Mouse (Mus musculus) midbrain, embryonic 14.5 days (tissue): ENCODE data around the gene Cfap300. TPM values are rescaled to one million over a fixed set of nuclear protein-coding genes. Genes with fewer than 3 reads are reported as not detected.

Source experiments
- ATAC-seq: fragments of 200-750 bp; cut with Nextera tagmentation; 2 replicates; pipeline ENCODE4 v1.8.0; 2017; ENCODE audit warnings: moderate number of reproducible peaks, moderate library complexity; ENCODE audit not compliant: low FRiP score, low TSS enrichment
- DNase-seq: peaks from one replicate; pipeline ENCODE4 v3.0.0-alpha.2; 2015
- H3K27ac ChIP-seq: fragments of 300-500 bp; sonication (generic); replicated peaks from 2 replicates; pipeline ENCODE4 v1.5.1; 2014; ENCODE audit warnings: mild to moderate bottlenecking, low read depth, low read length, moderate library complexity
- H3K27me3 ChIP-seq: fragments of 300-500 bp; sonication (generic); 2 replicates; pipeline ENCODE4 v1.6.1; 2014; ENCODE audit warnings: low read length, control low read depth, mixed read lengths; ENCODE audit not compliant: control insufficient read depth, insufficient read depth
- H3K36me3 ChIP-seq: fragments of 300-500 bp; sonication (generic); 2 replicates; pipeline ENCODE4 v1.6.1; 2014; ENCODE audit warnings: low read length, control low read depth; ENCODE audit not compliant: control insufficient read depth, insufficient read depth
- H3K4me1 ChIP-seq: fragments of 300-500 bp; sonication (generic); 2 replicates; pipeline ENCODE4 v1.6.1; 2014; ENCODE audit warnings: mild to moderate bottlenecking, antibody characterized with exemption, low read length, control low read depth; ENCODE audit not compliant: control insufficient read depth, insufficient read depth
- H3K4me2 ChIP-seq: fragments of 300-500 bp; sonication (generic); 2 replicates; pipeline ENCODE4 v1.6.1; 2014; ENCODE audit warnings: mild to moderate bottlenecking, low read length, moderate library complexity
- H3K4me3 ChIP-seq: fragments of 300-500 bp; sonication (generic); replicated peaks from 2 replicates; pipeline ENCODE4 v1.5.1; 2014; ENCODE audit warnings: low read depth, low read length
- H3K9ac ChIP-seq: fragments of 300-500 bp; sonication (generic); replicated peaks from 2 replicates; pipeline ENCODE4 v1.6.1; 2014; ENCODE audit warnings: mild to moderate bottlenecking, low read length, moderate library complexity
- H3K9me3 ChIP-seq: fragments of 300-500 bp; sonication (generic); 2 replicates; pipeline ENCODE4 v1.6.1; 2016; ENCODE audit warnings: low read length, control low read depth, mixed read lengths; ENCODE audit not compliant: control insufficient read depth
- WGBS: fragments of 180-500 bp; shearing (Covaris S2); extraction: QIAGEN DNeasy Blood & Tissue Kit; methylation state at CpG from one replicate; pipeline ENCODE4 v1.1.7; 2014; 5-methylcytosine and 5-hydroxymethylcytosine counted together
- polyA plus RNA-seq: library from polyadenylated mRNA; unstranded; fragments of >200 nt; fragmentation: Nextera tagmentation; extraction: Ambion mirVana; gene quantifications from 2 replicates; pipeline ENCODE4 v1.2.1, GENCODE M21; 2014

Cfap300 gene
- polyA plus RNA-seq, 1 experiment from 2014 or later, result 18.2 TPM

DNA sequence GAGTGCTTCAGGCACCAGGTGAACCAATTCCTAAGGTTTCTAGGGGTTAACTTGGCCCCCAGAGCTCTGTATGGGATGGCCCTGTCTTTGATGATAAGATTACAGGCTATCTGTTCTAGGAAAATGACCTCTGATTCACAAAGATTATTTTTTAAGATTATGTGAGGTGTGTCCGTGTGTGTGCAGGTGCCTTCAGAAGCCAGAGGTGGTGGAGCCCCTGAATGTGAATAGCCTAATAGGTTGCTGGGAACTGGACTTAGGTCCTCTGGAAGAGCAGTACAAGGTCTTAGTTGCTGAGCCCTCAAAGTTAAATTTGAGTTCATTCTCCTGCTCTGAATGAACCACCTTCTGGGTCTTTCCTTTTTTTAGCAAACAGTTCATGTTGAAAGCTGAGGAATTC, 8.5 kb downstream of the Cfap300 start:
- H3K9ac ChIP-seq, result no peak overlapping the region
- ATAC-seq, result no peak
- WGBS, result 84% methylated on average over 1 of the region's 1 CpGs

DNA sequence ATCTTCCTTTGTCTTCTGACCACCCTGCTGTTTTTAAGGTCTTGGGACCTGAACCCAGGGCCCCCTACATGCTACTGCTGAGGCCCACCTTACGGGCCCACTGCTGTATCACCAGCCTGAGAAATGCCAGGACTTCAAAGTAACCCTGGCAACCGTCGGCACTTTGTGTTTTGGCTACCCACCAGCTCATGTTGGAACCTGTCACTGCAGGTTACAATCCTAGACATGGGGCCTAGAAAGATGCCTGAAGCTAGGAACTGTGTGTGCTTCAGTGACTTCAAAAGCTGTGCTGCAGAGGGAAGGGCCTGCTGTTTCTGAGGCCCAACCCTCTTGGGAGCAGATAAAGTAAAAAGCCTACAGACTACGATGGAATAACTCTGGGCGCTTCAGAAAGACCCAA, 9.8 kb downstream of the Cfap300 start:
- no peak overlapping the region for H3K27ac ChIP-seq
- H3K36me3 ChIP-seq, result no peaks in the 10 kb centered on the region
- WGBS, result 79% methylated on average over 5 of the region's 5 CpGs
- DNase-seq (no peak), ATAC-seq (no peak)
- H3K9ac ChIP-seq, result no peak overlapping the region
- H3K4me1 ChIP-seq, result no peaks in the 10 kb centered on the region
- no peaks in the 10 kb centered on the region for H3K9me3 ChIP-seq
- no peak overlapping the region for H3K4me2 ChIP-seq
- H3K4me3 ChIP-seq, result no peak overlapping the region
- H3K27me3 ChIP-seq, result no peaks in the 10 kb centered on the region

More for the DNA sequence above, 8.5 kb downstream of the Cfap300 start:
- Histone ChIP-seq H3K27ac (no peak overlapping the region), H3K27me3 (no peaks in the 10 kb centered on the region), H3K4me3 (no peak overlapping the region), H3K9me3 (no peaks in the 10 kb centered on the region), H3K4me1 (no peaks in the 10 kb centered on the region), H3K4me2 (no peak overlapping the region), H3K36me3 (no peaks in the 10 kb centered on the region)
- DNase-seq, result no peak

GRCm38 (mm10) chr9:8018609-8019008, 24.0 kb downstream of the Cfap300 start:
- H3K9ac ChIP-seq, result no peak overlapping the region
- WGBS, result 91% methylated on average over 5 of the region's 5 CpGs
- ATAC-seq, result no peak

DNA sequence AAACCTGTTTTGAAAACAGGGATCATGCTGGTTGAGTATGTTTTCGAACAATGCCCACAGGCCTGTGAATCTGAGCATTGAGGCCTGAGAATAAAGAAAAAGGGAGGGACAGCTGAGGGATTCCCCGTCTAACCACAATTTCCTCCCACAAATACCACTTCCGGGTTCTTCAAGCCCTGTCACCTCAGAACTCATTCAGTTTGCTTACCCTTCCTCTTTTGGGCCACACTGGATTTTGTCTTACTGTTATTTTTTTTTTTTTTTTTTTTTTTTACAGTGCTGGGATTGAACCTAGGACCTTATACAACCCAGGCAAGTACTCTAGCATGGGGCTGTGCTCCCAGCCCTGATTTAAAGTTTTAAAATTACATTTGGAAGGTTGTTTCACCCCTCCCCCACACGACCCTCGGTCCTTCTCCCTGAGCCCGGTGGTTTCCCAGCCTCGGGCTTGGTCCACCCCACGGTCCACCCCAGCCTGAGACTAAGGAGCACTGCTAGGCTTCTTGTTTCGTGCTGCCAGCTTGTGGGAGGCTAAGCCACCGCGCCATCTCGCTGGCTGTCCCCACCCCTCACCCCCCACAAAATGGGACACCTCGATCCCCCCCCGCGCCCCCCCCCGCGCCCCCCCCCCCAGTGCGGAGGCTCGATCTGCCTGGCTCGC, 25.2 kb downstream of the Cfap300 start:
- H3K9me3 ChIP-seq, result no peaks in the 10 kb centered on the region
- no peak overlapping the region for H3K4me3 ChIP-seq
- H3K27ac ChIP-seq, result no peak overlapping the region

More at GRCm38 (mm10) chr9:8018609-8019008, 24.0 kb downstream of the Cfap300 start:
- no peaks in the 10 kb centered on the region for H3K9me3 ChIP-seq
- no peak overlapping the region for H3K4me2 ChIP-seq
- H3K36me3 ChIP-seq, result no peaks in the 10 kb centered on the region
- no peaks in the 10 kb centered on the region for H3K27me3 ChIP-seq
- H3K4me3 ChIP-seq, result no peak overlapping the region
- DNase-seq, result no peak
- no peaks in the 10 kb centered on the region for H3K4me1 ChIP-seq
- no peak overlapping the region for H3K27ac ChIP-seq

DNA sequence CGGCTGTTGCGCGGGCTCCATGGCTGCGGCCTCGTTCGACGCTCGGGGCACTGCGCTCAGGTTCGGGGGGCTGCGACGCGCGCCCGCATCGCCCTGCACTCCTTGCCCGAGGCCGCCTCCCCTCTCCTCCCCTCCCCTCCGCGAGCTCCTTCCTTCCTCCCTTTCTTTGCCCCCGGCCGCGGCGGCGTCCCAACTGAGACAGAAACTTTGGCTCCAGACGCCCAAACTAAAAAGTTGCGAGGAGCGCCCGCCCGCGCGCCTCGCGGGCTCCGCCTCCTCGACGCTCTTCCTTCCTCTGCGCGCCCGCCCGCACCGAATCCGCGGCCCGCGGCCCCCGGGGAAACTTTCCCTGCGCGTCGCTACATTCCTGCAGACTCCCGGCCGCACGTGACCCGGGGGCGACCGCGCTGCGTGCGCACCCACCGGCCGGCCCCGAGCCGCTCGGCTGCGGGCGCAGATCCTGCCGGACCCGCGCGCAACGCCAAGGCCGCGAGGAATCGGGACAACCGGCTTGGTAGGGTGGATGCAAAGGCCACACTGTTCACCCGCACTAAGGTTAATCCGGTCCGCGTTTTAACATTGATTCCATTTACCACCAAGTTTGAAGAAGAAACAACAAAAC, 38.1 kb downstream of the Cfap300 start, which contains the start of gene Yap1:
TSS of gene Yap1 (minus strand) at position 227 of the 622 bp plus-strand sequence.
- no peaks in the 10 kb centered on the region for H3K36me3 ChIP-seq
- WGBS, result 1% methylated on average over 67 of the region's 79 CpGs
- H3K27ac ChIP-seq, result peak within 1 kb of the TSS; percentile 75
- peak within 1 kb of the TSS; percentile 62 for H3K9ac ChIP-seq
- H3K27me3 ChIP-seq, result 0 out of 2 replicates have a peak, but pooled peaks cover 8% of the 10 kb centered on the region
- peaks cover 7% of the 10 kb centered on the region; the same call in 1 of the 2 replicates for H3K4me1 ChIP-seq
- H3K4me2 ChIP-seq, result peak within 1 kb of the TSS; percentile 96
- peak within 1 kb of the TSS; percentile 69 for H3K4me3 ChIP-seq
- no peaks in the 10 kb centered on the region for H3K9me3 ChIP-seq
- peak; percentile 90 for DNase-seq
- peak; percentile 84 for ATAC-seq

More for the DNA sequence above, 25.2 kb downstream of the Cfap300 start:
- Histone ChIP-seq H3K9ac (no peak overlapping the region), H3K27me3 (no peaks in the 10 kb centered on the region), H3K36me3 (no peaks in the 10 kb centered on the region), H3K4me2 (no peak overlapping the region), H3K4me1 (no peaks in the 10 kb centered on the region)
- 0 out of 2 replicates have a peak, but pooled peaks have one; percentile 41 for ATAC-seq
- 54% methylated on average over 20 of the region's 20 CpGs for WGBS
- DNase-seq, result no peak

- peaks cover 7% of the 10 kb centered on the region; the same call in 1 of the 2 replicates for H3K4me1 ChIP-seq
- H3K27ac ChIP-seq, result peak overlapping the region; percentile 75
- H3K36me3 ChIP-seq, result no peaks in the 10 kb centered on the region
- peak overlapping the region; percentile 69 for H3K4me3 ChIP-seq
- DNase-seq (peak; percentile 75), ATAC-seq (peak; percentile 55)
- H3K4me2 ChIP-seq, result peak overlapping the region; percentile 96
- peak overlapping the region; percentile 62 for H3K9ac ChIP-seq
- H3K9me3 ChIP-seq, result no peaks in the 10 kb centered on the region
- 0 out of 2 replicates have a peak, but pooled peaks cover 8% of the 10 kb centered on the region for H3K27me3 ChIP-seq
- under 1% methylated on average over 81 of the region's 82 CpGs for WGBS
These were observed 39.0 kb downstream of the Cfap300 start for GRCm38 (mm10) chr9:8003301-8004271.

- no peak overlapping the region for H3K27ac ChIP-seq
- 2% methylated on average over 12 of the region's 12 CpGs for WGBS
These were observed 39.8 kb downstream of the Cfap300 start for GRCm38 (mm10) chr9:8002806-8003205.

GRCm38 (mm10) chr9:8001352-8001751, 41.3 kb downstream of the Cfap300 start:
- 37% methylated on average over 7 of the region's 7 CpGs for WGBS
- H3K4me3 ChIP-seq, result no peak overlapping the region
- 0 out of 2 replicates have a peak, but pooled peaks cover 8% of the 10 kb centered on the region for H3K27me3 ChIP-seq
- no peaks in the 10 kb centered on the region for H3K9me3 ChIP-seq
- no peak for ATAC-seq
- peaks cover 7% of the 10 kb centered on the region; the same call in 1 of the 2 replicates for H3K4me1 ChIP-seq
- DNase-seq, result no peak
- no peak overlapping the region for H3K27ac ChIP-seq
- H3K36me3 ChIP-seq, result no peaks in the 10 kb centered on the region
- 0 out of 2 replicates have a peak overlapping the region, but pooled peaks have one; percentile 19 for H3K4me2 ChIP-seq
- H3K9ac ChIP-seq, result no peak overlapping the region

More at GRCm38 (mm10) chr9:8002806-8003205, 39.8 kb downstream of the Cfap300 start:
- H3K36me3 ChIP-seq, result no peaks in the 10 kb centered on the region
- H3K4me2 ChIP-seq, result peak overlapping the region; percentile 96
- 0 out of 2 replicates have a peak, but pooled peaks cover 8% of the 10 kb centered on the region for H3K27me3 ChIP-seq
- H3K4me1 ChIP-seq, result peaks cover 7% of the 10 kb centered on the region; the same call in 1 of the 2 replicates
- ATAC-seq (no peak), DNase-seq (peak; percentile 44)
- H3K9me3 ChIP-seq, result no peaks in the 10 kb centered on the region
- H3K4me3 ChIP-seq, result peak overlapping the region; percentile 69
- H3K9ac ChIP-seq, result peak overlapping the region; percentile 62
